Mouse (Mus musculus) intestine, postnatal 0 days (tissue): ENCODE data around the gene Antxr2. TPM values are rescaled to one million over a fixed set of nuclear protein-coding genes. Genes with fewer than 3 reads are reported as not detected.

Experiments used
- ATAC-seq: fragments of 200-750 bp; cut with Nextera tagmentation; 2 replicates; pipeline ENCODE4 v1.8.0; 2017; ENCODE audit warnings: mild to moderate bottlenecking, moderate TSS enrichment, moderate library complexity
- H3K27ac ChIP-seq: fragments of 300-500 bp; sonication (generic); 2 replicates; pipeline ENCODE4 v1.5.1; 2014; ENCODE audit warnings: mild to moderate bottlenecking, low read depth, low read length, moderate library complexity
- H3K27me3 ChIP-seq: fragments of 300-500 bp; sonication (generic); replicated peaks from 2 replicates; pipeline ENCODE4 v1.6.1; 2014; ENCODE audit warnings: low read length, mixed read lengths; ENCODE audit not compliant: control insufficient read depth, insufficient read depth
- H3K36me3 ChIP-seq: fragments of 300-500 bp; sonication (generic); 2 replicates; pipeline ENCODE4 v1.6.1; 2014; ENCODE audit warnings: mild to moderate bottlenecking, moderate library complexity; ENCODE audit not compliant: control insufficient read depth, insufficient read depth
- H3K4me1 ChIP-seq: fragments of 300-500 bp; sonication (generic); replicated peaks from 2 replicates; pipeline ENCODE4 v1.6.1; 2014; ENCODE audit warnings: antibody characterized with exemption, low read length, mixed read lengths; ENCODE audit not compliant: control insufficient read depth, insufficient read depth
- H3K4me2 ChIP-seq: fragments of 300-500 bp; sonication (generic); replicated peaks from 2 replicates; pipeline ENCODE4 v1.6.1; 2014; ENCODE audit warnings: low read depth, mild to moderate bottlenecking, moderate library complexity
- H3K4me3 ChIP-seq: fragments of 300-500 bp; sonication (generic); 2 replicates; pipeline ENCODE4 v1.5.1; 2014; ENCODE audit warnings: low read depth, low read length
- H3K9ac ChIP-seq: fragments of 300-500 bp; sonication (generic); 2 replicates; pipeline ENCODE4 v1.6.1; 2014; ENCODE audit warnings: mild to moderate bottlenecking, low read depth, low read length
- H3K9me3 ChIP-seq: fragments of 300-500 bp; sonication (generic); 2 replicates; pipeline ENCODE4 v1.6.1; 2016; ENCODE audit warnings: mixed run types; ENCODE audit not compliant: control insufficient read depth
- CTCF ChIP-seq: sonication (generic); IDR thresholded peaks from 2 replicates; pipeline ENCODE4 v1.5.1; 2016; ENCODE audit warnings: low read depth, mild to moderate bottlenecking, control low read depth, antibody characterized with exemption, moderate library complexity
- WGBS: fragments of 180-500 bp; shearing (Covaris S2); extraction: QIAGEN DNeasy Blood & Tissue Kit; methylation state at CpG from one replicate; pipeline ENCODE4 v1.1.7; 2014; 5-methylcytosine and 5-hydroxymethylcytosine counted together
- polyA plus RNA-seq: library from polyadenylated mRNA; unstranded; fragments of >200 nt; fragmentation: Nextera tagmentation; extraction: Ambion mirVana; gene quantifications from 2 replicates; pipeline ENCODE4 v1.2.1, GENCODE M21; 2015

Gene Antxr2
- polyA plus RNA-seq, 1 experiment from 2014 or later, result 18.3 TPM

DNA sequence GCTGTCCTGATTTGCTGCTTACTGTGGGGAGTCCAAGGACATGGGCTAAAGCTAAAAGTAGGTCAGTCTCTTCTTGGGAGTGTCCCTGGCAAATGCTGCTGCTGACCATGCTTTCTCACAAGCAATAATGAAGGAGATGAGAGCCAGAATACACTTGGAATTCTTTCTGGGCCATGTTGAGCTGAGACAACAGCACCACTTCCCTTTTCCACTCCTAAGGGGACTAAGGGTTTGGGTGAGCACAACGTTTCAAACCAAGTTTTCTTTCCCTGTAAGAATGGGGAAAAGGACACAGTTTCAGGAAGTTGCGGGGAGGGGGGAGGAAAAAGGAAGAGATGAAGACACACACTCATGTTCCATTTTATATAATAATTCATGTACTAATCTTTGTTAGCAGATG, 3.4 kb upstream of the Antxr2 start:
- Histone ChIP-seq H3K4me3 (no peak overlapping the region), H3K9ac (no peak overlapping the region), H3K36me3 (no peaks in the 10 kb centered on the region), H3K4me1 (0 out of 2 replicates have a peak, but pooled peaks cover 4% of the 10 kb centered on the region), H3K4me2 (no peak overlapping the region), H3K27ac (no peak overlapping the region), H3K27me3 (no peaks in the 10 kb centered on the region), H3K9me3 (no peaks in the 10 kb centered on the region)
- 65% methylated on average over 2 of the region's 2 CpGs for WGBS
- ATAC-seq, result no peak
- TF ChIP-seq CTCF, result no peak

DNA sequence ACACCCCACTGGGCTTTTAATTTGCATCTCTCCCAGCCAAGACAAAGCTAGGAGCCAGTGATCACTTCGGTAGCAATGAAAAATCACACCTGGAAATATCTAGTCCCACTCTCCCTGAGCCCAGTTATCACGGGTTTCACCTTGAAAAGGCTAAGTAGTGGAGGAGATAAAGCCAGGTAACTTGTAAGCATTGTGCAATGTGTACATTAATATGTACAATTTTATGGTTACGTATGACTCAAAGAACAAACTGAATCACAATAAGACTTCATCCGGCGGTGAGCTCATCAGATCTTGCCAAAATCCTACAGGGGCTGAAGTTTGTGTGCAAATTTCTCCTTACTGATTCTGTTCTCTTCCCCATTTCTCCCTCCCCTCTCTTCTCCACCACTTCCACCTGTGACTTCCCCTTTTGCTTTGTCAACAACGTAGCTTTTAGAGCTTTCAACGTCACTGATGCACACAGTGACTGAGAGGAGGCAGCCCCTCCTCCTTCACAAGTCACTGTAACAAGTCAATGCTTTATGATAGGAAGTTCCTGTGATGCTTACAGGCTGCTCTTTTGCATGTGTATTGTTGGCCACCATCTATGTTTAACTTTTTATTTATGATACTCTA, 2.1 kb upstream of the Antxr2 start:
- no peak overlapping the region for H3K9ac ChIP-seq
- no peak for ATAC-seq

DNA sequence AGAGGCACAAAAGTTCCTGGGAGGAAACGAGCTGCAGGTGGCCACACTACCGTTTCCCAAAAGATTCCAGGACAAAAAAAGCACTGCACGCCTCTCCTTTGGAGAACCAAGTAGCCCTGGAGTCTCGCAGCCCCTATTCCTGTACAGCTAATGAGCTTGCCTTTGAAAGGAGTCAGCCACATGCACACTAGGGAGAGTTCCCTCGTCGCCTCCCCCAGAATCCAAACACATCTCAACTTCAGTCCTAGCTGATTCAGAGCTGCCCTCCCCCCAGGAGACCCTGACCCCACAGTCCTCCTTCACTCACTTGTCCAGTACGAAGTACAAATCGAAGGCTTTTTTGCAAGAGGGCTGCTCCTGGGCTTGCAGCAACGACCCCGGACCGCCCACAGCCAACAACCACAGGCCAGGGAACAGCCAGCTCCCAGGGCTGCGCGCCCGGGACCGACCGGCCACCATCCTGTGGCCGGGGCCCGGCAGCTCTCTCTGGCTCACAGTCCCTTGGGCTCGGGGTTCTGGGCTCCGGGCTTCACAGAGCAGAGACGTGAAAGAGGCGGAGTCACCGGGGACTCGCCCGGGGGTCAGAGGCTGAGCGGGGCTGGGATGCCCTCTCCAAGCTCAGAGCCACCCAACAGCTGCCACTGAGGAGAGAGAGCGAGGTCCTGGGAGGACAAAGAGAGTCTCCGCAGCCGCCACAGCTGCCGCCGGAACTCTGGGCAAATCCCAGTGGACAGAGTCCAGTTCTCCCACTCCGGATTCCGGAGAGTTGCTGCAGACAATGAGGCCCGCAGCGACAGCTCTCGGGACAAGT, 547 bp downstream of the Antxr2 start:
- WGBS, result 0% methylated on average over 36 of the region's 36 CpGs
- TF ChIP-seq CTCF, result no peak
- Histone ChIP-seq H3K9ac (peak overlapping the region; percentile 71), H3K4me3 (peak overlapping the region; percentile 70), H3K27ac (peak overlapping the region; percentile 88), H3K4me2 (peak overlapping the region; percentile 83), H3K9me3 (no peaks in the 10 kb centered on the region), H3K4me1 (0 out of 2 replicates have a peak, but pooled peaks cover 8% of the 10 kb centered on the region), H3K27me3 (no peaks in the 10 kb centered on the region), H3K36me3 (peaks cover 12% of the 10 kb centered on the region; the same call in 1 of the 2 replicates)
- peak; percentile 65 for ATAC-seq

More for the DNA sequence above, 2.1 kb upstream of the Antxr2 start:
- Histone ChIP-seq H3K4me2 (no peak overlapping the region), H3K27me3 (no peaks in the 10 kb centered on the region), H3K4me3 (no peak overlapping the region), H3K36me3 (no peaks in the 10 kb centered on the region), H3K9me3 (no peaks in the 10 kb centered on the region), H3K27ac (no peak overlapping the region), H3K4me1 (0 out of 2 replicates have a peak, but pooled peaks cover 4% of the 10 kb centered on the region)
- TF ChIP-seq CTCF, result no peak
- WGBS, result 36% methylated on average over 7 of the region's 7 CpGs

DNA sequence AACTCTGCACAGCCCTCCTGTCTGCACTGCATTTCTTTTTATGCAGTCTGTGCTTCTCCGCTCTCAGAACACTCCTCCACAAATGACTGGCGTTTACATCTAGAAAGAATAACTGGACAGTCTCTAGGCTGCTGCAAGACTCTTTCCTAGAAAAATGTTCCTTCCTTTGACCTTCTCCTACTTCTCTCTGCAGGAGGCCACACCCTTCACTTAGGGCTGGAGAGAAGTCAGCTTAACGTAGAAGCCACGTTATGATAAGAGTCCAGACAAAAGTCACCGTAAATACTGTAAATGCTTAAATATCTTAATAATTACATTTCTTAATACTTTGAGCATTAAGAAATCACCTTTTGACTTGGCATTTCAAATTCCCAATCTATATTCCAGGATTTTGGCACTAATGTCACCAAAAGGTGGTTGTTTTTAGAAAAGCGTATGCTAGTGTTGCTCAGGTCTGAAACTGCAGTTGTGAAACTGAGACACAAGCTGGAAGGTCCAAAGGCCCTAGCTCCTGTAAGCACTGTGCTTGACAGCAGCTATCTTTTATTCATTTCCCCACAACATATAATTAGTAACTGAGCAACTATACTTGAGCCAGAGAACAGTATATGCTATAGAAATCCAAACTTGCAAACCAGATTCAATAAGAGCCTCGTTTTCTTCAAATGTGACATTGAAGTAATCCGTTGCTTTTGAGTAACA, 3.0 kb downstream of the Antxr2 start:
- Histone ChIP-seq H3K27me3 (no peaks in the 10 kb centered on the region), H3K4me2 (peak overlapping the region; percentile 83), H3K4me1 (0 out of 2 replicates have a peak, but pooled peaks cover 8% of the 10 kb centered on the region), H3K9ac (no peak overlapping the region), H3K4me3 (peak overlapping the region; percentile 14; the same call in 1 of the 2 replicates), H3K9me3 (no peaks in the 10 kb centered on the region), H3K27ac (peak overlapping the region; percentile 10; the same call in 1 of the 2 replicates), H3K36me3 (peaks cover 15% of the 10 kb centered on the region; the same call in 1 of the 2 replicates)
- WGBS, result 26% methylated on average over 8 of the region's 8 CpGs
- ATAC-seq, result peak; percentile 75
- no peak for TF ChIP-seq CTCF

DNA sequence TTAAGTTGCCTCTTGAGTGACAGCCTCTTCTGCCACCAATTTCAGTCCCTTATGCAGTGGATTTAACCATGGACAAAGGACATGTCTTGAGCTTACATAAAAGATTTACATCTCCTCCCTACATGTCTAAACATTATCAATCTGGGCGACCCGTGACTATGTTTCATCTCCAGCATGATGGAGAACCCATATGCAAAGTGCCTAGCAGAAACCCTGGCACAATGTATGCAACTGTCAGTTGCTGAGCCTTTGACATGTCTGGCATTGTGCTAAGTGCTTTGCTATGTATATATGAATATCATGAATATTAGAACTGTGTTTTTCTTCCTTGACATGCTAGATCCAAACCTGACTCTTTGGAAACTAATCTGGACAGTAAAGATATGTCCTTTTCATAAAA, 4.9 kb downstream of the Antxr2 start:
- Histone ChIP-seq H3K27me3 (no peaks in the 10 kb centered on the region), H3K4me1 (0 out of 2 replicates have a peak, but pooled peaks cover 8% of the 10 kb centered on the region), H3K36me3 (peaks cover 23% of the 10 kb centered on the region; the same call in 1 of the 2 replicates), H3K4me2 (no peak overlapping the region), H3K27ac (no peak overlapping the region), H3K9me3 (no peaks in the 10 kb centered on the region), H3K9ac (no peak overlapping the region), H3K4me3 (no peak overlapping the region)
- TF ChIP-seq CTCF, result no peak
- ATAC-seq, result no peak
- 92% methylated on average over 2 of the region's 2 CpGs for WGBS

DNA sequence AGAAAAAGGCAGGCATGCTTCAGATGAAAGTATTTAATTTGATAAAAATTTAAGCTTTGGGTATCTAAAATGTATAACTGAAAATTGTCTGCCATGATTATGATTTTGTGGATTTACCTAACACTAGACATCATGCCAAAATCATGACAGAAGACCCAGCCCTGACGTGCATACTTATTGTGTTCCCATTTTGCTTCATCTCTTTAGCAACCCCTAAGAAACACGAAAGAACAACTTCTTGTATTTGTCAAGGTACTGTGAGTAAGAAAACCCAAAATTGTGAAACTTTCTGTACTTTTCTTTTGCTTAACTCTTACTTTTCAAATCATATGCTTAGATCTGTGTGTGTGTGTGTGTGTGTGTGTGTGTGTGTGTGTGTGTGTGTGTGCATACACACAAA, 6.3 kb downstream of the Antxr2 start:
- peaks cover 23% of the 10 kb centered on the region; the same call in 1 of the 2 replicates for H3K36me3 ChIP-seq
- H3K4me3 ChIP-seq, result no peak overlapping the region
- H3K9me3 ChIP-seq, result no peaks in the 10 kb centered on the region
- ATAC-seq, result no peak
- whole genome bisulfite sequencing, result 93% methylated on average over 2 of the region's 2 CpGs
- H3K4me2 ChIP-seq, result no peak overlapping the region
- H3K9ac ChIP-seq, result no peak overlapping the region
- H3K27ac ChIP-seq, result no peak overlapping the region
- no peaks in the 10 kb centered on the region for H3K27me3 ChIP-seq
- TF ChIP-seq CTCF, result no peak
- peaks cover 9% of the 10 kb centered on the region; the same call in 1 of the 2 replicates for H3K4me1 ChIP-seq
